Mouse (Mus musculus) MEL (cell line): ENCODE data around the gene Metrn. TPM values are rescaled to one million over a fixed set of nuclear protein-coding genes. Genes with fewer than 3 reads are reported as not detected.

Experiments
- DNase-seq: peaks from one replicate; pipeline ENCODE4 v3.0.0; 2011; ENCODE audit warnings: low read depth, low spot score
- H3K27ac ChIP-seq: 2 replicates; pipeline ENCODE4 v1.5.1; 2012; ENCODE audit warnings: low read depth, mild to moderate bottlenecking, control low read depth, low read length, moderate library complexity; ENCODE audit not compliant: control insufficient read depth
- H3K27me3 ChIP-seq, 2 experiments: fragments of 150-350 bp in 1 of 2; sonication (generic) in 1 of 2; 2 replicates each; pipeline ENCODE4 v1.6.1; 2012; ENCODE audit warnings: low read length in 2 of 2, mild to moderate bottlenecking in 2 of 2, improper control_type of control experiment in 1 of 2, moderate library complexity in 1 of 2; ENCODE audit not compliant: insufficient read depth in 2 of 2, control insufficient read depth in 1 of 2
- H3K36me3 ChIP-seq, 2 experiments: 2 replicates each; pipeline ENCODE4 v1.6.1; 2012 to 2014; ENCODE audit warnings: low read length in 2 of 2, improper control_type of control experiment in 1 of 2, inconsistent platforms in 1 of 2, mild to moderate bottlenecking in 1 of 2; ENCODE audit not compliant: insufficient read depth in 2 of 2, control insufficient read depth in 1 of 2
- H3K4me1 ChIP-seq, 2 experiments: fragments of 150-350 bp in 1 of 2; sonication (generic) in 1 of 2; 2 replicates each; pipeline ENCODE4 v1.6.1; 2012; ENCODE audit warnings: low read length in 2 of 2, improper control_type of control experiment in 1 of 2, mild to moderate bottlenecking in 1 of 2; ENCODE audit not compliant: insufficient read depth in 2 of 2, control insufficient read depth in 1 of 2
- H3K4me3 ChIP-seq, 2 experiments: fragments of 150-350 bp in 1 of 2; sonication (generic) in 1 of 2; 2 replicates each; pipeline ENCODE4 v1.5.1; 2012; ENCODE audit warnings: low read depth in 2 of 2, low read length in 2 of 2, mild to moderate bottlenecking in 2 of 2, moderate library complexity in 2 of 2, control low read depth in 1 of 2, improper control_type of control experiment in 1 of 2; ENCODE audit not compliant: control insufficient read depth in 1 of 2, insufficient read depth in 1 of 2
- H3K79me2 ChIP-seq: 2 replicates; pipeline ENCODE4 v1.6.1; 2012; ENCODE audit warnings: mild to moderate bottlenecking, low read length, moderate library complexity; ENCODE audit not compliant: control insufficient read depth, poor library complexity, insufficient read depth
- H3K9ac ChIP-seq: 2 replicates; pipeline ENCODE4 v1.6.1; 2012; ENCODE audit warnings: low read depth, mild to moderate bottlenecking, control low read depth, low read length, moderate library complexity; ENCODE audit not compliant: control insufficient read depth, poor library complexity, severe bottlenecking
- H3K9me3 ChIP-seq: fragments of 150-350 bp; sonication (generic); replicated peaks from 2 replicates; pipeline ENCODE4 v1.6.1; 2012; ENCODE audit warnings: mild to moderate bottlenecking, low read length, improper control_type of control experiment, moderate library complexity; ENCODE audit not compliant: insufficient read depth
- BHLHE40 ChIP-seq: IDR thresholded peaks from 2 replicates; pipeline ENCODE4 v1.6.1; 2012; ENCODE audit warnings: low read depth, mild to moderate bottlenecking, inconsistent platforms, low read length, improper control_type of control experiment, borderline replicate concordance
- CHD1 ChIP-seq: IDR thresholded peaks from 2 replicates; pipeline ENCODE4 v1.6.1; 2012; ENCODE audit warnings: low read depth, mild to moderate bottlenecking, inconsistent platforms, low read length, improper control_type of control experiment
- CHD2 ChIP-seq: IDR thresholded peaks from 2 replicates; pipeline ENCODE4 v1.6.1; 2011; ENCODE audit warnings: low read length, improper control_type of control experiment
- CTCF ChIP-seq, 3 experiments: IDR thresholded peaks in 2 of 3; conservative IDR thresholded peaks in 1 of 3; 2 replicates each; pipeline ENCODE4 v1.5.1; 2011 to 2012; ENCODE audit warnings: low read length in 3 of 3, low read depth in 2 of 3, mild to moderate bottlenecking in 2 of 3, improper control_type of control experiment in 1 of 3, inconsistent platforms in 1 of 3, mixed read lengths in 1 of 3, moderate library complexity in 1 of 3; ENCODE audit not compliant: control insufficient read depth in 1 of 3, insufficient read depth in 1 of 3, poor library complexity in 1 of 3, severe bottlenecking in 1 of 3
- E2F4 ChIP-seq: IDR thresholded peaks from 2 replicates; pipeline ENCODE4 v1.6.1; 2011; ENCODE audit warnings: low read depth, low read length, improper control_type of control experiment, borderline replicate concordance
- ETS1 ChIP-seq: IDR thresholded peaks from 2 replicates; pipeline ENCODE4 v1.6.1; 2012; ENCODE audit warnings: low read depth, mild to moderate bottlenecking, inconsistent platforms, low read length, improper control_type of control experiment, moderate library complexity
- GATA1 ChIP-seq: IDR thresholded peaks from 2 replicates; pipeline ENCODE4 v1.6.1; 2011; ENCODE audit warnings: low read depth, low read length, improper control_type of control experiment
- HCFC1 ChIP-seq: IDR thresholded peaks from 2 replicates; pipeline ENCODE4 v1.6.1; 2012; ENCODE audit warnings: low read depth, mild to moderate bottlenecking, inconsistent platforms, low read length, improper control_type of control experiment, moderate library complexity
- MAFK ChIP-seq: IDR thresholded peaks from 2 replicates; pipeline ENCODE4 v1.6.1; 2011; ENCODE audit warnings: low read depth, mild to moderate bottlenecking, low read length, improper control_type of control experiment, borderline replicate concordance
- MAZ ChIP-seq: IDR thresholded peaks from 2 replicates; pipeline ENCODE4 v1.6.1; 2012; ENCODE audit warnings: low read depth, mild to moderate bottlenecking, inconsistent platforms, low read length, improper control_type of control experiment
- MEF2A ChIP-seq: IDR thresholded peaks from 2 replicates; pipeline ENCODE4 v1.6.1; 2014; ENCODE audit warnings: low read depth, mild to moderate bottlenecking, inconsistent platforms, low read length, improper control_type of control experiment; ENCODE audit not compliant: poor library complexity, insufficient replicate concordance, severe bottlenecking; ENCODE audit errors: extremely low read depth
- MYB ChIP-seq: IDR thresholded peaks from 2 replicates; pipeline ENCODE4 v1.6.1; 2011; ENCODE audit warnings: mild to moderate bottlenecking, low read depth, low read length, improper control_type of control experiment
- MYC ChIP-seq: IDR thresholded peaks from 2 replicates; pipeline ENCODE4 v1.6.1; 2011; ENCODE audit warnings: low read depth, mild to moderate bottlenecking, low read length, improper control_type of control experiment, moderate library complexity
- NELFE ChIP-seq: IDR thresholded peaks from 2 replicates; pipeline ENCODE4 v1.6.1; 2011; ENCODE audit warnings: low read depth, low read length, improper control_type of control experiment
- POLR2AphosphoS2 ChIP-seq: IDR thresholded peaks from 2 replicates; pipeline ENCODE4 v1.6.1; 2011; ENCODE audit warnings: low read length, improper control_type of control experiment
- RAD21 ChIP-seq: IDR thresholded peaks from 2 replicates; pipeline ENCODE4 v1.6.1; 2011; ENCODE audit warnings: mild to moderate bottlenecking, low read depth, low read length, improper control_type of control experiment
- RCOR1 ChIP-seq: IDR thresholded peaks from 2 replicates; pipeline ENCODE4 v1.6.1; 2012; ENCODE audit warnings: low read depth, mild to moderate bottlenecking, inconsistent platforms, low read length, improper control_type of control experiment
- SIN3A ChIP-seq: IDR thresholded peaks from 2 replicates; pipeline ENCODE4 v1.6.1; 2012; ENCODE audit warnings: low read length, improper control_type of control experiment, inconsistent platforms
- TAL1 ChIP-seq: IDR thresholded peaks from 2 replicates; pipeline ENCODE4 v1.6.1; 2012; ENCODE audit warnings: mild to moderate bottlenecking, inconsistent platforms, low read length, moderate library complexity, mixed read lengths
- TBP ChIP-seq: IDR thresholded peaks from 2 replicates; pipeline ENCODE4 v1.8.0; 2011; ENCODE audit warnings: low read depth, low read length, improper control_type of control experiment
- TCF12 ChIP-seq: IDR thresholded peaks from 2 replicates; pipeline ENCODE4 v1.6.1; 2014; ENCODE audit warnings: low read depth, mild to moderate bottlenecking, inconsistent platforms, low read length, improper control_type of control experiment, moderate library complexity
- USF1 ChIP-seq: IDR thresholded peaks from 2 replicates; pipeline ENCODE4 v1.6.1; 2014; ENCODE audit warnings: low read depth, mild to moderate bottlenecking, inconsistent platforms, low read length, improper control_type of control experiment, moderate library complexity
- USF2 ChIP-seq, 2 experiments: IDR thresholded peaks; 2 replicates each; pipeline ENCODE4 v1.6.1; 2011 to 2012; ENCODE audit warnings: improper control_type of control experiment in 2 of 2, low read length in 2 of 2, borderline replicate concordance in 1 of 2, inconsistent platforms in 1 of 2, low read depth in 1 of 2, mild to moderate bottlenecking in 1 of 2; ENCODE audit not compliant: insufficient read depth in 1 of 2
- ZKSCAN1 ChIP-seq: IDR thresholded peaks from 2 replicates; pipeline ENCODE4 v1.6.1; 2012; ENCODE audit warnings: low read depth, mild to moderate bottlenecking, inconsistent platforms, low read length, improper control_type of control experiment, moderate library complexity
- ZNF384 ChIP-seq: IDR thresholded peaks from 2 replicates; pipeline ENCODE4 v1.6.1; 2012; ENCODE audit warnings: low read depth, mild to moderate bottlenecking, inconsistent platforms, low read length, improper control_type of control experiment
- polyA plus RNA-seq, 2 experiments: library from polyadenylated mRNA; stranded (reverse) in 1 of 2; unstranded in 1 of 2; fragments of >175 nt in 1 of 2; fragments of >200 nt in 1 of 2; gene quantifications; 2 replicates each; pipeline versions ENCODE4 v1.2.1 to v1.2.4; 2012; ENCODE audit warnings: low replicate concordance in 2 of 2, low read depth in 1 of 2; ENCODE audit not compliant: insufficient read length in 2 of 2, insufficient read depth in 1 of 2, missing spikeins in 1 of 2
- total RNA-seq: library from RNA; depleted of rRNA; stranded (reverse); fragments of 300-350 nt; gene quantifications from 2 replicates; pipeline ENCODE4 v1.2.3, GENCODE M21; 2012

Gene Metrn
- total and polyA plus RNA-seq, 3 experiments, result 95.7 to 116 TPM; not detected in 1

DNA sequence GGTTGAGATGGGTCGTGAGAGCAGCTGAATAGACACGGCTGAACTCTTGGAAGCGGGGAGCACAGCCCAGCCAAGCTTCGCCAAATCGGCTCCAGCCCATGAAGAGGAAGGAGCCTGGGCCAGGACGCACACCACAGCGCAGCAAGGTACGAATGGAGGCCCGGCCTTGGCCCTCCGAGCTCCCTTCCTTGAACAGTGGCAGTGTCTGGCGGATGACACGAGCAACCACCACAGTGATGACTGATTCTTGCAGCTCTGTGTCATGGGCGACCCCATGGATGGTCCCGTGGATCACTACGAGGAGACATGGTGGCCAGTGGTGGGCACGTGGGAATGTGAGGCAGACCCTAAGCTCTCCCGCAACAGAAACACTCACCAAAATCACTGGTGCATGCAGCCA lies 1.9 kb downstream of the Metrn start:
- Histone ChIP-seq H3K27ac (no peak overlapping the region), H3K9ac (no peak overlapping the region), H3K79me2 (peaks cover 20% of the 10 kb centered on the region), H3K4me3 (no peak overlapping the region), H3K4me1 (peaks cover 0 to 30% of the 10 kb centered on the region in 2 experiments; a peak in 2 of 4 replicates), H3K9me3 (no peaks in the 10 kb centered on the region), H3K27me3 (no peaks in the 10 kb centered on the region), H3K36me3 (peaks cover 0 to 9% of the 10 kb centered on the region in 2 experiments; a peak in 1 of 4 replicates)
- no peak for DNase-seq
- TF ChIP-seq MAFK, result no peak
- no peak for TF ChIP-seq ETS1
- no peak for TF ChIP-seq ZNF384
- TF ChIP-seq RAD21, result no peak
- TF ChIP-seq SIN3A, result no peak
- no peak for TF ChIP-seq BHLHE40
- no peak for TF ChIP-seq NELFE
- no peak for TF ChIP-seq USF1
- no peak for TF ChIP-seq ZKSCAN1
- TF ChIP-seq HCFC1, result no peak
- no peak for TF ChIP-seq TCF12
- TF ChIP-seq CHD2, result no peak
- TF ChIP-seq MYB, result no peak
- no peak for TF ChIP-seq CTCF (IDR thresholded peaks at IDR 0.05 in 2 of 3, conservative IDR thresholded peaks at IDR 0.05 in 1 of 3; ENCODE audit: control insufficient read depth in 1 of 3, insufficient read depth in 1 of 3, low read depth in 2 of 3, low read length in 3 of 3, poor library complexity in 1 of 3, severe bottlenecking in 1 of 3)
- TF ChIP-seq TBP, result no peak
- no peak for TF ChIP-seq GATA1
- no peak for TF ChIP-seq MAZ
- no peak for TF ChIP-seq CHD1
- no peak for TF ChIP-seq MEF2A

DNA sequence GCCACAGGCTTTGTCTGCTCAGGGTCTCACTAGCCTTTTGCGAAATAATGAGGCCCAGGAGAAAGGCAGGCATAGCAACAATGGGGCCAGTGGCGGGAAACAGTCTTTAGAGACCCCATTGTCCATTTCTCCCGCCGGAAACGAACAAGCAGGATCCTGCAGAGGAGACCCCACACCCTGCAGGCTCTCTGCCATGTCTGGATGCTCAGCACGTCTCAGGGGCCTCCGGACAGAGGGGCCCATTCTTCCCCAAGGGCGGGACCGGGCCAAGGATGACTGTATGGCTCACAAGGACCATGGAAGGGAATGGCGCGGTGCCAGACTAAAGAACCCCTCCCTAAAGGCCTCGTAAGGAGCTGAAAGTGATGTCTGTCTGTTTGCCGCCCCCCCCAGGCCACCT lies 2.7 kb downstream of the Metrn start:
- Histone ChIP-seq H3K36me3 (peaks cover 0 to 9% of the 10 kb centered on the region in 2 experiments; a peak in 1 of 4 replicates), H3K4me3 (no peak overlapping the region), H3K27ac (no peak overlapping the region), H3K9ac (no peak overlapping the region), H3K9me3 (no peaks in the 10 kb centered on the region), H3K4me1 (peaks cover 0 to 30% of the 10 kb centered on the region in 2 experiments; a peak in 2 of 4 replicates), H3K27me3 (no peaks in the 10 kb centered on the region), H3K79me2 (peaks cover 20% of the 10 kb centered on the region)
- no peak for TF ChIP-seq POLR2AphosphoS2
- no peak for TF ChIP-seq TAL1
- no peak for TF ChIP-seq USF2 (IDR thresholded peaks at IDR 0.05; ENCODE audit: borderline replicate concordance in 1 of 2, insufficient read depth in 1 of 2, low read depth in 1 of 2, low read length in 2 of 2)
- no peak for TF ChIP-seq E2F4
- TF ChIP-seq BHLHE40, result no peak
- TF ChIP-seq ZNF384, result no peak
- no peak for TF ChIP-seq MYC
- TF ChIP-seq RCOR1, result no peak
- no peak for TF ChIP-seq GATA1
- DNase-seq, result no peak
